Mouse (Mus musculus) cerebellum, postnatal 36 days (tissue): Measurements from ENCODE around the gene Itprip.

Experiments used
- DNase-seq, 2 experiments: peaks; one replicate each; pipeline ENCODE4 v3.0.0; 2021 to 2022; ENCODE audit warnings: mixed read lengths in 2 of 2

Gene Itprip

DNA sequence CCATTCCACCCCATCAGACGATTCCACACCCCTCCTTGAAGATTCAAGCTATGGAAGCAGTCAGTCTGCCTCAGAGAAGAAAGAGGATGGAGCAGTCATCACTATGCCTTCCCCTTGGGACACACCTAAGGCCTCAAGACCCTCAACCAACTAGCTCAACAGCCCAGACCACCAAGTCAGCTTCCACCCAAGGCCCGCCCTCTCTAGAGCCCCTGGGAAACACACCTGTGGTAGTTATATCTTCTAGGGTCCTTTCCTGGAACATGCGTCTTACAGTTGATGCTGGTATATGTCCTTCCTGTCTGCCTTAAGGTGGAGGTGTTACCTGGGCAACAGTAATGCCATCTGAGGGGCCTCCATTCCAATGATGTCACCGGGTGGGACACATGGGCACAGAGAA lies 4.9 kb downstream of the Itprip start:
- no peak for DNase-seq

GRCm38 (mm10) chr19:47913344-47913743 lies 5.8 kb downstream of the Itprip start:
- DNase-seq, result no peak

DNA sequence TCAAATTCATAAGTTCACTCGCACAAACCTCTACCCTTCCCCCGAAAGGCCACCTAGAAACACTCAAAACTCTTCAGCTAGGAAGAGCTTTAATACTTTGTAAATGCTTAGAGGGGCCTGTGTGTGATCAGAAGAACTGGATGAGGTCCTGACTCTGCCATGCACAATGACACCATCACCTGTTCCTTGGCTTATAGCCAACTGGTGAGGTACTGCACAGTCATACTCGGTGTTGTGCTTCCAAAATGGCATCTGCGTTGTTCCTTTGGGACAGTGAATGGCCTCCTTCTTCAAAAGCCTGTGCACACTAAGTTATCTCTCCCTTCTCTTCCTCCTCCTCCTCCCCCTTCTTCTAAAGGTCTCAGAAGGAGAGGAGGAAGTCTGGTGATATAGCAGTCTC lies 8.3 kb downstream of the Itprip start:
- DNase-seq, result no peak

DNA sequence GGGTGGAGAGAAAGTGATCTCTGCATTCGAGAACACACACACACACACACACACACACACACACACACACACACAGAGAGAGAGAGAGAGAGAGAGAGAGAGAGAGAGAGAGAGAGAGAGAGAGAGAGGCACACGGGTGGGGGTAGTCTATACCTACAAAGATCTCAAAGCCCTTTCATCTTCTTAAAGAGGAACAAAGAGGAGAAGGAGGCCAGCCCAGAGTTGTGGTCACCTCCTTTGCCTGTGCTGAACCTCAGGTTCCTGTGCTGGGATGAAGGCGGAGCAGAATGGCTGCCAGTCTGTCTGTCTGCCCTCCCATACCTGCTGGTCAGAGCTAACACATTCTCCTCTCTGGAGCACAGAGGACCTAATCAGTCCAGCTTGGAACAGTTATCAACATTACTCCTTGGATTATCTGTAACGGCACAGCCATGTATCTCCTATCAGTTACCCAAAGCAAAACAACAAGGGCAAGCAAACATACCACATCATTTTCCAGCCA lies 8.9 kb downstream of the Itprip start:
- no peak for DNase-seq

GRCm38 (mm10) chr19:47909387-47910116 lies 9.5 kb downstream of the Itprip start:
- no peak for DNase-seq

DNA sequence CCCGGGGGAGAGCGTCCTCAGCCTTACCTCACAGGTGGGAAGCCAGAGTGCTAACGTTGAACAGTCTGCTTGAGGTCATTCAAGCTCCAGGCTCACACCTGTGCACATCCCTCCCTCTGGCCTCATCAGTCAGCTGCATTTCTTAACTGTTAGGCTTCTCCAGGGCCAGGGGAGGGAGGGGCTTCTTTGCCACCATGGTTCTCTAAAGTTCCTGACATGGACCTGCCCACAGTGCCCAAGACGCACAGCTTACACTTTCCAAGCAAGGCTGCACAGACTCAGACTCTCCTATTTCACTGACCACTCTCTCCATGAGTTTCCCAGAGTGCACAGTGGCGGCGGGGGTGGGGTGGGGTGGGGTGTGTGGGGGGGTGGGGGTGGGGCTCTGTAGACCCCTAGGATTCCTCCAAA lies 10.1 kb downstream of the Itprip start:
- no peak for DNase-seq

DNA sequence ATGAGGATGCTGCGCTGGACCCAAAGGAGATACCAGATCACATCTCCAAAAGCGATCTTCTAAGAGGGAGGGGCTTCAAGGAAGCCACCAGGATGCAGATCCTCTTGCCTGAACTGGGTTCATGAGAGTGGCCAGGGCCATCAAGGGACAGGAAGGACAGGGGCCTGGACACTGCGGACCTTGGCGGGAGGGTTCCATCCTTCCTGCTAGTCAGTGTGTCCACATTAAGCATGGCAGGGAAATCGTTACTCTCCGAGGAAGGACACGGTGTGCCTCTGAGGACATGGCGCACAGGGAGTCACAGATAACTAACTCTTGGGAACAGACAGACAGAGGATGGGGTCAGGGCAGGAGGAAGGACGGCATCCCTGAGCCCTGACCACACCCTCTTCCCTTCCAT lies 11.5 kb downstream of the Itprip start:
- DNase-seq, result no peak

DNA sequence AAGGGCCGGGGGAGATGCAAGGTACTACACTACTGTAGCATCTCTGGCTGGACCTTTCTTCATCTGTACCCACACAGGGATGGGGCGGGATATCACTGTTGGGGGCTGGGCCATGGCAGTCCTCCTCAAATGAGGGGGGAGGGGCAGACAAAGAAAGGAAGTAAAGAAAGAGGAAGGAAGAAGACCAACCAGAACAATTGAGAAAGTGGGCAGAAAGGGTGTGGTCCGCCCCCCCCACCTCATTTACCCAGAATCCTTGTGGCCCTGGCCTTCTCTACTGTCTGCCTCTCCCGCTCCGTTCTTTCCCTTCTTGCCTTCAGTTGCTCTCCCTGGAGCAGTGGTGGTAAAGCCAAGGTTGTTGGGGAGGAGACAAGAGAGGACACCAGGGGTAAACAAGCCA lies 13.5 kb downstream of the Itprip start:
- DNase-seq, result no peak

GRCm38 (mm10) chr19:47905081-47905480 lies 14.0 kb downstream of the Itprip start:
- DNase-seq, result no peak

GRCm38 (mm10) chr19:47903679-47904078 lies 15.4 kb downstream of the Itprip start:
- DNase-seq, result no peak

DNA sequence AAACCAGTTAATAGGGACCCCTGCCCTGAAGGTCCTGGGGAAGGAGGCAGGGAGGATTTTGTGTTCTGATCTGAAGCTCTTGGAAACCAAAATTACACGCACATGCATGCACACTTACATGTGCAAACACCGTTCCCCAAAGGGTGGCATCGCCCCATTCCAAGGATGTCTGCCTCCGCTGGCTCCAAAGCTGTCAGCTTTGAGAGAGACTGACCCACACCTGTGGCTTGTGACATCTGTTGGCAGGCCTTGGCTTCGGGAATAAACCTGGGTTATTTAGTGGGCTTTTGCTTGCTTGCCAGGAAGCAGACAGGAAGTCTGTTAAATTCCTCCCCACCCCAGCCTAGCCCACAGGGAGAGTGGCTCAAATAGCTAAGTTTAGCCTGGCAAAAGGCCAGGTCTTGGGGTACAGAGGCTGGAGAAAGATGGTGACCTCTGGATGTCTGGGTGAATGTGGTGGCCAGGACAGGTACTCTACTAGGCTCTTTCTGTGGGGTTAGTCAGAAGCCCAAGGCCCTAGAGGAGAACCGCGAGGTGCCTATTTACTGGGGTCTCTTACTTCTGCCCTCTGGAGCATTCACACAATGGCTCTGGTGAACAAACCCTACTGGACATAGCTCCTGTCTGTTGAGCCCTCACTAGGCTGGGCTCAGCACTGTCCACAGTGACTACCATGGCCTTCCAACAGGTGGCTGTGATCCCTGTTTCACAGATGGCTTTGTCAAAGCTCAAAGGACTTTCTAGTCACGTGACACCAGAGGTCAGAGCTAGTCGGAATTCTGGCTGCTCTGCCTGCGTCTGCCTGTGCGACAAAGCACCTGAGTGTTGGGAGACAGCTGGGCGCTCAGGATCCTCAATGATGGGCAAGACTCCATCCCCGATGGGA lies 16.5 kb downstream of the Itprip start:
- no peak for DNase-seq

- no peak for DNase-seq
These were observed 18.5 kb downstream of the Itprip start for GRCm38 (mm10) chr19:47900558-47900957.

GRCm38 (mm10) chr19:47900012-47900411 lies 19.1 kb downstream of the Itprip start:
- DNase-seq, result no peak

GRCm38 (mm10) chr19:47898472-47899079 lies 20.5 kb downstream of the Itprip start:
- DNase-seq, result no peak

- peak; percentile 32 to 36 for DNase-seq
These were observed 26.0 kb downstream of the Itprip start for GRCm38 (mm10) chr19:47893092-47893491.

DNA sequence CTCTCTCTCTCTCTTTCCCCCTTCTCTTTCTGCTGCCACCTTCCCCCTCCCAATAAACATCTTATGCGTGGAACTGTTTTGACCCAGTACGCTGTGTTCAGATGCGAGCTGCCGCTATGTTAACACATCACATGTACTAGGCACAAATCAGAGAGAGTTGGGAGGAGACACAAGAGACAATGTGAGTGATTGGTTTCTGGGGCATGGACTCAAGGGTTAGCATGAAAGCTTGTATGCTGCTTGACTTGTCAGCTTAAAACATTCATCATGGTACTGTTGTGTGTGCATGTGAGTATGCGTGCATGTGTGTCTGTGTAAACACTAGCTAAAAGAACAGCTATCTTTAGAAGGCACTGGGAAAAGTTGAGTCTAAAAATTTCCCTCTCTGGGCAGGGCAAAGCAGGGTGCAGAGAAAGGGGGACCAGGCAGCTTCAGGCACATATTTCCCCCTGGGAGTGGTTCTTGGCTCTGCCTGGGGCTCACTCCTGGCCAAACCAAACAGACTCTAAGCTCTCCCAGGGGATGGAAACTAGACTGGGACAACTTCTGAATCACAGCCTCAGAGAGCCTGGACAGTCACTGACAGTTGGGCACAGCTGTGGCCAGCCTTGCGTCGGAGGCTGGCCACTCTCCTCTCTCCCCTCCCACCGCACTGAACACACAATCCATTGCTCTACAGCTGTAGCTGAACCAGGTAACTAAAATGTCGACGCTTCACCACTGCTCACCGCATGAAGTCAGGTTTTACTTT lies 27.4 kb downstream of the Itprip start:
- DNase-seq, result no peak

DNA sequence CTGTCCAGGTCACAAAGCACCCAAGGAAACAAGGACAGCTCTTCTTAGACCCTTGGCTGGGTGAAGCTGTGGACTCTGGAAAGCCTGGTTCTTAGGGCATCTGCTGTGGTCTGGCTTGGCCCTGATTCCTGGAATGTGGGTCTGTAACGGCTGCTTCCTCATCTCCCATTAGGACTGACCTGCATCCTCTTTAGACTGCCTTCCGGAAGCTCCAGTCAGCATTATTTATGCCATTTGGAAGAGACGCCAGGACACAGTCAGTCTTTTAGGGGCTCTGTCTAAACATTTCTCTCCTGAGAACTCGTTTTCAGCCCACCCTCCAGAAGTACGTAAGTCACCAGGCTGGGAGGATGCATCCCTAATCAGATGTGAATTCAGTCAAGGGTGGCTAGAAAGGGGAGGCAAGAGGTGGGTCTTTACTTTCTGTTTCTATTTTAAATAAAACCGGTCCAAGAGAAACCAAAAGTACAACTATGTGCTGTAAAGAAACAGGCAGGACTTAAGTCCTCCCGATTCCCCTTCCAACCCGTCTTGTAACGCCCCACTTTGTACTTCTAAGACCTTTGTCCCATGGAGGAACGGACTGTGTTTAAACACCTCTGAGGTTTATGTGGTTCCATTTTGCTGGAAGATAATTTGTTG lies 28.5 kb downstream of the Itprip start:
- DNase-seq, result no peak

DNA sequence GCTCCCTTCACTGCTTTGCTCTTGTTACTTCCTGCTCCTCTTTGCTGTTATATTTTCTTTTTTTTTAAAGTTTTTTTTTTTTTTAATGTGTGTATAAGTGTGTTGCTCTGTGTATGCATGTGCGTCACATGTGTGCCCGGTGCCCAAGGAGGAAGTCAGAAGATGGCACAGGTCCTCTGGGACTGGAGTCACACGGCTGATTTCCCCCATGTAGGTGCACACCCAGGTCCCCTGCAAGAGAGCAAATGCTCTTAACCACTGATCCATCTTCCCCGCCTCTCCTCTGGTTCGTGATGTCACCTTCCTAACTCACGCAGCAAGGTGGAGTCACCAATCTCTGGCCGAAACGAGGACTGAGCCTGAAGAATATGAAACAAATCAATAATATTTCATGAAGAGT lies 31.1 kb downstream of the Itprip start:
- no peak for DNase-seq

DNA sequence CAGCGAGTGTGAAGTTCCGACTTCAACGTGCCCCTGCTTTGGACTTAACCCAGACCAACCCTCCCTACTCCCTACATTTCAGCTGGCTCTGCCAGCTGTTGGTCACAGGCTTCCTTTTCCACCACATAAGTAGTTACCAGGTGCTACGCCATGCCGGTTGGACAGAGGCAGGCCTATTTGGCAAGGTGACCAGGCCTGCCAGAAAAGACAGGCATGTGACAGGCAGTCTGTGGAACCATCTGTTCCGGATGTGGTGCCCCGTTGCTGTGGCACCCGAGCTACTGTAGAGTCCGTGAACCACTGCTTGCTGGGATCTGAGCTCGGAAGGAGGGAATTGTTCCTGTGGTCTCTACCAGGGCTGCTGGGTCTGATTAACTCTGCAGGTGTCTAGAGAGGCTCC lies 31.7 kb downstream of the Itprip start:
- DNase-seq, result peak in 1 of 2 experiments; percentile 8

DNA sequence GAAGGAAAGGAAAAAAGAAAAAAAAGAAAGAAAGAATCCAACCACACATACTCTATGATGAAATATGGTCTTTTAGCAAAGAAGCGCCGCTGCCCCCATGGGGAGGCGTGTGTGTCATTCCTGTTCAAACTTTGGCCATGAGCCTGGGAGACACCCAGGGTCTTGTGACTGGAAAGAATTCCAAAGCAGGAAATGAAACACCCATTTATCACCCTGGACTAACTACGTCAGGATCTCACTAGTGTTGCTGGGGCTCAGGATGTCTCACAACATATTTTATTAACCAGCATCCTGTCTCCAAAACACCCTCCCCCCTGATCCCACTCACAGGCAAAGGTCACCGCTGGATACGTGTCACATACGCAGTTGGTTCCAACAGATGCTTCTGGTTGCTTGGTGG lies 32.5 kb downstream of the Itprip start:
- no peak for DNase-seq

GRCm38 (mm10) chr19:47885886-47886285 lies 33.2 kb downstream of the Itprip start:
- DNase-seq, result no peak

- DNase-seq, result no peak
These were observed 33.8 kb downstream of the Itprip start for GRCm38 (mm10) chr19:47885191-47885743.
